Mouse (Mus musculus) C2C12 (cell line): ENCODE data around the gene Mien1. TPM values are rescaled to one million over a fixed set of nuclear protein-coding genes. Genes with fewer than 3 reads are reported as not detected.
A peak's percentile ranks its signal among the peaks of the same experiment; 100 is the strongest.

Experiments used
- H3K27me3 ChIP-seq: one replicate; pipeline ENCODE4 v1.6.1; 2011; ENCODE audit not compliant: control insufficient read depth, insufficient read depth, insufficient read length
- H3K36me3 ChIP-seq: one replicate; pipeline ENCODE4 v1.6.1; 2011; ENCODE audit not compliant: control insufficient read depth, insufficient read depth
- H3K4me3 ChIP-seq: one replicate; pipeline ENCODE4 v1.5.1; 2011; ENCODE audit warnings: mild to moderate bottlenecking, control low read depth; ENCODE audit not compliant: poor library complexity, insufficient read depth, severe bottlenecking
- H3K79me2 ChIP-seq: one replicate; pipeline ENCODE4 v1.6.1; 2011; ENCODE audit not compliant: control insufficient read depth, insufficient read depth
- H3K79me3 ChIP-seq: one replicate; pipeline ENCODE4 v1.6.1; 2011; ENCODE audit warnings: low read depth, control low read depth
- H3ac ChIP-seq: one replicate; pipeline ENCODE3; 2011; ENCODE audit warnings: low read depth; ENCODE audit not compliant: control insufficient read depth, insufficient read length
- CEBPB ChIP-seq: IDR thresholded peaks from one replicate; pipeline ENCODE4 v1.6.1; 2011; ENCODE audit warnings: low read depth, mild to moderate bottlenecking, control low read depth, moderate library complexity
- CTCF ChIP-seq: IDR thresholded peaks from one replicate; pipeline ENCODE4 v1.5.1; 2011; ENCODE audit not compliant: control insufficient read depth, insufficient read depth, insufficient read length
- FOSL1 ChIP-seq: IDR thresholded peaks from one replicate; pipeline ENCODE4 v1.8.0; 2011; ENCODE audit warnings: mild to moderate bottlenecking, low read length; ENCODE audit not compliant: poor library complexity, insufficient read depth, severe bottlenecking
- MAX ChIP-seq: IDR thresholded peaks from one replicate; pipeline ENCODE4 v1.6.1; 2011; ENCODE audit warnings: mild to moderate bottlenecking, control low read depth
- MYOD1 ChIP-seq: IDR thresholded peaks from one replicate; pipeline ENCODE4 v1.6.1; 2011; ENCODE audit warnings: low read depth; ENCODE audit not compliant: control insufficient read depth, insufficient read length
- MYOG ChIP-seq: IDR thresholded peaks from one replicate; pipeline ENCODE4 v1.6.1; 2011; ENCODE audit not compliant: control insufficient read depth, insufficient read length; ENCODE audit errors: extremely low read depth
- USF1 ChIP-seq: IDR thresholded peaks from one replicate; pipeline ENCODE4 v1.6.1; 2011; ENCODE audit warnings: low read depth, mild to moderate bottlenecking, control low read depth, moderate library complexity
- polyA plus RNA-seq: library from polyadenylated mRNA; unstranded; fragments of >200 nt; fragmentation: generic; extraction: Trizol; gene quantifications from one replicate; pipeline ENCODE4 v1.2.1, GENCODE M21; 2012; ENCODE audit warnings: missing spikeins

Mien1 gene
- polyA plus RNA-seq, 1 experiment, result 73.7 TPM

DNA sequence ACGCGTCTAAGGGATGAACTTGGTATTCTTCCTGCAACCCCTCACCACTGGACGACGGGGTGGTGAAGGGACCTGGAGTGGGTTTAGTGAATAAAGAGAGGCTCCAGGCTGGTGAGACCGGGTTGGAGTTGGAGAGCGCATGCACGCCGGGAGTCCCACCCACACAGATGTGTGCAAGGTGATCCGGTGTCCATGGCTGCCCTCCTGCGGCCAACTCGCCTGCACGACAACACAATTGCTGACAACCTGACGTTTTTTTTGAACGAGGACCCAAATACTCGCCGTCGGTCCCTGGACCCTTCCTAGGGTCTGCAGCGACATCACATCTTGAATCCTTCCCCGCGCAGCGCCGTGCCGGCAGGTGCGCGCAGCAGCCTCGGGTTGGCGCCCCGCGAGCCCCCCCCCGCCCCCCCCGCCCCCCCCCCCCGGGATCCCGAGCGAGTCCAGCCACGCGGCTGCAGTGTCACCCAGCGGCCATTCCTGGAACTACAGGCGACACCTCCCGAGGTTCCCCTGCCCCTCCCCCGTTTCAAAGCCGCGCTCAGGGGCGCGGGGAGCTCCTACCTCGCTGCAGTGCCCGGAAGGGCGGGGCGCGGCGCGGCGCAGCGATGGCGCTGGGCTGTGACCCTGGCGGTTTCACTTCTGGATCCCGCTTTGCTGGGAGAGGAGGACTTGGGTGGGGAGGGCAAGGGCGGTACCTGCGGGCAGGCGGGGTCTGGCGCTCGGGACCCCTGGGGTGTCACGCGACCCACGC, 18.8 kb upstream of the Mien1 start:
- Histone ChIP-seq H3K4me3 (peak overlapping the region; percentile 25), H3K36me3 (no peaks in the 10 kb centered on the region), H3K79me3 (no peaks in the 10 kb centered on the region), H3K27me3 (peaks cover 56% of the 10 kb centered on the region), H3K79me2 (no peaks in the 10 kb centered on the region), H3ac (peak overlapping the region; percentile 56)
- no peak for TF ChIP-seq MYOG
- peak; percentile 80 for TF ChIP-seq CTCF
- TF ChIP-seq MYOD1, result no peak
- TF ChIP-seq MAX, result peak; percentile 17
- no peak for TF ChIP-seq CEBPB
- no peak for TF ChIP-seq USF1
- TF ChIP-seq FOSL1, result no peak

DNA sequence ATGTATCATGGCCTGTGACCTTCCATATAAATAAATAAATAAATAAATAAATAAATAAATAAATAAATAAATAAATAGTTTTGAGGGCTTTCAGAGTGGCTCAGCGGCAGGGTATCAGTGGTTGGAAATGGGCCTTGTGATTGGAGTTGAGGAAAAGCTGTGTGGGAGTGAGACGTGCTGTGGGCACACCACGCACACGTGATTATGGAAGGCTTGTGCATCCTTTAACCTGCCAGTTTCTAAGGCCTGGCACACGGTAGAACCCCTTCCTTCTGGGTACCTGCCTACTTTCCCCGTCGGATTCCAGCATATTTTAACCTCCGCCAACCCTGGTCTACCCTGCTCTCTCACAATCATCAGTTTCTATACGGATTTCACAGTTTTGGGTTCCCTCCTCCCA, 18.2 kb upstream of the Mien1 start:
- Histone ChIP-seq H3ac (peak overlapping the region; percentile 41), H3K79me3 (no peaks in the 10 kb centered on the region), H3K27me3 (peaks cover 62% of the 10 kb centered on the region), H3K79me2 (no peaks in the 10 kb centered on the region), H3K36me3 (no peaks in the 10 kb centered on the region), H3K4me3 (peak overlapping the region; percentile 25)
- no peak for TF ChIP-seq MYOG
- no peak for TF ChIP-seq USF1

DNA sequence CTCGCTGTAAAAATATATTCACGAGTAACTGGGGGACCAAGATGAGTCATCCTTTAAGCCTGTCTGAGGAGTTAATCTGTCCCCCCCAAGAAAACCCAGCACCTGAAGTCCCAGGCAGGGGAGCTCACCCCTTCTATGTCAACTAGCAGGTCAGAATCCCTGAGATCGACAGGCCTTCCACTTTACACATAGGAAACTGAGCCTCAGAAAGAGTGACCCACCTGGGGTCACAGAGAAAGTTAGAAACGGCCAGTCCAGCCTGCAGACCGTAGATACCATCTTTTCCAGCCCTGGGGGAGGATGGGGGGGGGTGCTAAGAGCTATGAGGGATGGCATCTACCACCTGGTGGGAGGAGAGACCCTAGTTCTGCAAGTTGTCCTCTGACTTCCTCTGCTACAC, 17.8 kb upstream of the Mien1 start:
- TF ChIP-seq MYOG (no peak), USF1 (no peak), MYOD1 (no peak), MAX (no peak), FOSL1 (no peak)
- Histone ChIP-seq H3K79me2 (no peaks in the 10 kb centered on the region), H3K27me3 (peaks cover 66% of the 10 kb centered on the region), H3K36me3 (no peaks in the 10 kb centered on the region), H3ac (no peak overlapping the region), H3K4me3 (no peak overlapping the region), H3K79me3 (no peaks in the 10 kb centered on the region)

DNA sequence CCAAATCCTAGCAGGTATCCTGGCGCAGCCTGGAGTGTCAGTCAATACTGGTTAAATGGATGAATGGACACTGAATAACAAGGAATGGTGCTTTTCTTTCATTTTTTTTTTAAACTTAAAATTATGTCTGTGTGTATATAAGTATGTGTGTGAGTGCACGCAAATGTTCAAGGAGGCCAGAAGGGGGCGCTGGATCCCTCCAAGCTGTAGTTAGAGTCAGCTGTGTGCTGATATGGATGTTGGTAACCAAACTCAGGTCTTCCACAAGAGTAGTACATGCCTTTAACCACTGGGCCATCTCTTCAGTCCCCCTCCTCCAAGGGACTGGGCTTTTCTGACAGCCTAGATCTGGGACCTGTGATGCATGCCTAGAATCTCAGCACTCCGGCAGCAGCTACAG, 16.7 kb upstream of the Mien1 start:
- Histone ChIP-seq H3K79me3 (no peaks in the 10 kb centered on the region), H3K36me3 (no peaks in the 10 kb centered on the region), H3K27me3 (peaks cover 76% of the 10 kb centered on the region), H3ac (no peak overlapping the region), H3K79me2 (no peaks in the 10 kb centered on the region), H3K4me3 (no peak overlapping the region)
- TF ChIP-seq CTCF (no peak), USF1 (no peak), CEBPB (no peak), MAX (no peak), MYOD1 (no peak)

DNA sequence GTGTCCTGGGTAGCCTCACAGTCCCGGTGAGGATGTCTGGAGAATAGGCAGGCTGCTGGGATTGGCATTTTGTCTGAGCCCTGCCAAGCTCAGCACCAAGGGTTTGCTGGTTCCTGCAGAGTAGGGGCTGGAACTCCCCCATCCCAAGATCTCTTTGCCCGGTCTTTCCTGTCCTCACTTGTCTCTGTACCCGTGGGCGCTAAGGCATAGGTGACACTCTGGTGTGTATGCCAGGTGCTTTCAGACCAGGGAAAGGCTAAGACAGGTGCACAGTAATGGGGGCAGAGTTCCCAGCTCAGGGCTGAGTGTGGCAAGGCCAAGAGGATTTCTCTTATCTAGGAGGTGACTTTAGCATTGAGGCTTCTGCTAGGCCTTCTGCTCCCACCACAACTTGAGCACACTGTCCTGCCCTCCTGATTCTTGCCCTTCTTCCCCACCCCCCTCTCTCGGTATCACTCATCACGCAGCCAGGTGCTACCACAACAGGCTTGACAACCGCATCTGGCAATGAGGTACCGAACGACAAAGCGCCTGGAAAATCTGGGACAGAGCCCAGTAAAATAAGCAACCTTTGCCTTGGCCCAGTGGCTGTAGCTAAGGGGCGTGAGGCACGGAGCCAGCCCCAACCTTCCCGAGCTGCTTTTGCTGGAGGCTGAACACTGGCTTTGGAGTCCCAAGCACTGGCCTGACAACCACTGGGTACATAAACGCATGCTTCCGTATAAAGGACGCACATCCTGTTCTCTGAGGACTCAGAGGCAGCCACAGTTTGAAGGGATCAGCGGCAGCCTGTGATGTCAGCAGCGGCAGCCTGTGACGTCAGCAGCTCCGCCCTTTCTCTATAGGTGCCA, 11.4 kb upstream of the Mien1 start:
- no peak overlapping the region for H3K4me3 ChIP-seq
- no peaks in the 10 kb centered on the region for H3K79me2 ChIP-seq
- no peak overlapping the region for H3ac ChIP-seq
- H3K36me3 ChIP-seq, result no peaks in the 10 kb centered on the region
- peaks cover 99% of the 10 kb centered on the region for H3K27me3 ChIP-seq
- TF ChIP-seq CEBPB, result no peak
- H3K79me3 ChIP-seq, result no peaks in the 10 kb centered on the region

DNA sequence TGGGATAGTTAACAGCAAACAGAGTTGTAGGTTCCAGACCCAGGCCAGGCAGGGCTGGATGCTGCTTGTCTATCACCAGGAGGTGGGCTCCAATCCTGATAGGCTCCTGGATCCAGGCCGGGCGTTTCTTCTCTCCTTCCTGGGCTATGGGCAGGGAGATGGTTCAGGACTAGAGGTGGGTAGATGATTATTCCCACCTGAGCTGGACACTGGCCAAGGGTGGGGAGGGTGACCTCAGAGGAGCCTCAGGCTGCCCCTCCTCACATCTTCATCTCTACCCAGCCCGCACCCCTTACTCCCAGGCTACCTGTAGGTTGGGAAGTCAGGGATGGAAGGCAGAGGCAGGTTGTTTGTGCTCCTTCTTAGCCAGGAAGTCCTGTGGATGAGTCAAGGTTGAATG, 10.6 kb upstream of the Mien1 start:
- no peak overlapping the region for H3ac ChIP-seq
- H3K36me3 ChIP-seq, result no peaks in the 10 kb centered on the region
- H3K79me3 ChIP-seq, result no peaks in the 10 kb centered on the region
- H3K27me3 ChIP-seq, result peaks cover 94% of the 10 kb centered on the region
- no peak for TF ChIP-seq MAX
- TF ChIP-seq MYOD1, result no peak
- TF ChIP-seq USF1, result no peak
- no peak for TF ChIP-seq CEBPB
- no peak for TF ChIP-seq FOSL1
- TF ChIP-seq CTCF, result no peak
- no peak for TF ChIP-seq MYOG
- no peaks in the 10 kb centered on the region for H3K79me2 ChIP-seq
- H3K4me3 ChIP-seq, result no peak overlapping the region
